Mouse (Mus musculus): ENCODE results near the gene Rpl34. TPM values are rescaled to one million over a fixed set of nuclear protein-coding genes. Genes with fewer than 3 reads are reported as not detected.
A peak's percentile ranks its signal among the peaks of the same experiment; 100 is the strongest.

Rpl34 gene
- polyA plus RNA-seq (2014; fragmentation: Nextera tagmentation; extraction: Ambion mirVana): 619 and 916 TPM in 2 replicates

GRCm38 (mm10) chr3:130730189-130730653, at the start of gene Rpl34:
TSS of gene Rpl34 (minus strand) at chr3:130730398.
- peak within 1 kb of the TSS; percentile 97 for H3K4me3 ChIP-seq (ENCODE audit: low read depth, low read length)
- H3K9ac ChIP-seq (ENCODE audit: low read length): peak within 1 kb of the TSS; percentile 96
- H3K27me3 ChIP-seq (replicated peaks; ENCODE audit: control insufficient read depth, insufficient read depth, low read length): no peaks in the 10 kb centered on the region
- WGBS: under 1% methylated on average over 45 of the region's 45 CpGs
- H3K27ac ChIP-seq (ENCODE audit: low read depth, low read length): peak within 1 kb of the TSS; percentile 91
- H3K9me3 ChIP-seq (replicated peaks; ENCODE audit: control insufficient read depth, low read length): no peaks in the 10 kb centered on the region
- peaks cover 5% of the 10 kb centered on the region; the same call in 1 of the 2 replicates for H3K4me1 ChIP-seq (ENCODE audit: control insufficient read depth, insufficient read depth, low read length)
- peaks cover 36% of the 10 kb centered on the region for H3K36me3 ChIP-seq (ENCODE audit: control insufficient read depth, insufficient read depth, low read length)
- peak; percentile 99 for ATAC-seq
- peak within 1 kb of the TSS; percentile 64 for H3K4me2 ChIP-seq (ENCODE audit: low read length)
- DNase-seq (ENCODE audit: low spot score): peak; percentile 99

- no peaks in the 10 kb centered on the region for H3K36me3 ChIP-seq (ENCODE audit: control insufficient read depth, insufficient read depth, low read length)
- no peak overlapping the region for H3K27ac ChIP-seq (ENCODE audit: low read depth, low read length)
- no peaks in the 10 kb centered on the region for H3K4me1 ChIP-seq (ENCODE audit: control insufficient read depth, insufficient read depth, low read length)
- WGBS: 88% methylated on average over 3 of the region's 3 CpGs
- no peak overlapping the region for H3K9ac ChIP-seq (ENCODE audit: low read length)
- no peaks in the 10 kb centered on the region for H3K27me3 ChIP-seq (replicated peaks; ENCODE audit: control insufficient read depth, insufficient read depth, low read length)
- no peaks in the 10 kb centered on the region for H3K9me3 ChIP-seq (replicated peaks; ENCODE audit: control insufficient read depth, low read length)
- H3K4me3 ChIP-seq (ENCODE audit: low read depth, low read length): no peak overlapping the region
- ATAC-seq (no peak), DNase-seq (ENCODE audit: low spot score) (no peak)
- no peak overlapping the region for H3K4me2 ChIP-seq (ENCODE audit: low read length)
These were observed 38.0 kb upstream of the Rpl34 start for GRCm38 (mm10) chr3:130768172-130768571.

- Histone ChIP-seq H3K4me2 (ENCODE audit: low read length) (no peak overlapping the region), H3K27ac (ENCODE audit: low read depth, low read length) (no peak overlapping the region), H3K4me3 (ENCODE audit: low read depth, low read length) (no peak overlapping the region), H3K27me3 (replicated peaks; ENCODE audit: control insufficient read depth, insufficient read depth, low read length) (no peaks in the 10 kb centered on the region), H3K9me3 (replicated peaks; ENCODE audit: control insufficient read depth, low read length) (no peaks in the 10 kb centered on the region), H3K9ac (ENCODE audit: low read length) (no peak overlapping the region), H3K4me1 (ENCODE audit: control insufficient read depth, insufficient read depth, low read length) (no peaks in the 10 kb centered on the region), H3K36me3 (ENCODE audit: control insufficient read depth, insufficient read depth, low read length) (no peaks in the 10 kb centered on the region)
- 88% methylated on average over 5 of the region's 5 CpGs for WGBS
- DNase-seq (ENCODE audit: low spot score) (no peak), ATAC-seq (no peak)
These were observed 33.9 kb upstream of the Rpl34 start for GRCm38 (mm10) chr3:130764091-130764490.

- DNase-seq (ENCODE audit: low spot score) (peak; percentile 74), ATAC-seq (no peak)
- Histone ChIP-seq H3K27me3 (replicated peaks; ENCODE audit: control insufficient read depth, insufficient read depth, low read length) (no peaks in the 10 kb centered on the region), H3K4me3 (ENCODE audit: low read depth, low read length) (no peak overlapping the region), H3K36me3 (ENCODE audit: control insufficient read depth, insufficient read depth, low read length) (no peaks in the 10 kb centered on the region), H3K4me2 (ENCODE audit: low read length) (no peak overlapping the region), H3K9me3 (replicated peaks; ENCODE audit: control insufficient read depth, low read length) (no peaks in the 10 kb centered on the region), H3K9ac (ENCODE audit: low read length) (no peak overlapping the region), H3K27ac (ENCODE audit: low read depth, low read length) (no peak overlapping the region), H3K4me1 (ENCODE audit: control insufficient read depth, insufficient read depth, low read length) (peaks cover 18% of the 10 kb centered on the region)
- WGBS: 61% methylated on average over 24 of the region's 24 CpGs
These were observed 30.7 kb upstream of the Rpl34 start for GRCm38 (mm10) chr3:130760711-130761435.

- Histone ChIP-seq H3K4me3 (ENCODE audit: low read depth, low read length) (no peak overlapping the region; the same call in 1 of the 2 replicates), H3K27me3 (replicated peaks; ENCODE audit: control insufficient read depth, insufficient read depth, low read length) (no peaks in the 10 kb centered on the region), H3K9ac (ENCODE audit: low read length) (peak overlapping the region; percentile 3; the same call in 1 of the 2 replicates), H3K36me3 (ENCODE audit: control insufficient read depth, insufficient read depth, low read length) (no peaks in the 10 kb centered on the region), H3K4me2 (ENCODE audit: low read length) (peak overlapping the region; percentile 43), H3K4me1 (ENCODE audit: control insufficient read depth, insufficient read depth, low read length) (peaks cover 18% of the 10 kb centered on the region), H3K27ac (ENCODE audit: low read depth, low read length) (no peak overlapping the region; the same call in 1 of the 2 replicates), H3K9me3 (replicated peaks; ENCODE audit: control insufficient read depth, low read length) (no peaks in the 10 kb centered on the region)
- peak; percentile 86 for DNase-seq (ENCODE audit: low spot score)
- WGBS: 4% methylated on average over 15 of the region's 15 CpGs
- peak; percentile 77 for ATAC-seq
These were observed 28.1 kb upstream of the Rpl34 start for GRCm38 (mm10) chr3:130758157-130758841.

GRCm38 (mm10) chr3:130757117-130757852, 27.1 kb upstream of the Rpl34 start:
- no peaks in the 10 kb centered on the region for H3K9me3 ChIP-seq (replicated peaks; ENCODE audit: control insufficient read depth, low read length)
- no peaks in the 10 kb centered on the region for H3K27me3 ChIP-seq (replicated peaks; ENCODE audit: control insufficient read depth, insufficient read depth, low read length)
- no peak overlapping the region for H3K4me3 ChIP-seq (ENCODE audit: low read depth, low read length)
- ATAC-seq: peak; percentile 36
- peak overlapping the region; percentile 43 for H3K4me2 ChIP-seq (ENCODE audit: low read length)
- no peak overlapping the region; the same call in 1 of the 2 replicates for H3K9ac ChIP-seq (ENCODE audit: low read length)
- DNase-seq (ENCODE audit: low spot score): peak; percentile 23
- no peaks in the 10 kb centered on the region for H3K36me3 ChIP-seq (ENCODE audit: control insufficient read depth, insufficient read depth, low read length)
- 36% methylated on average over 8 of the region's 8 CpGs for WGBS
- H3K4me1 ChIP-seq (ENCODE audit: control insufficient read depth, insufficient read depth, low read length): peaks cover 18% of the 10 kb centered on the region
- H3K27ac ChIP-seq (ENCODE audit: low read depth, low read length): no peak overlapping the region; the same call in 1 of the 2 replicates

- ATAC-seq (no peak), DNase-seq (ENCODE audit: low spot score) (no peak)
- Histone ChIP-seq H3K4me3 (ENCODE audit: low read depth, low read length) (no peak overlapping the region), H3K9me3 (replicated peaks; ENCODE audit: control insufficient read depth, low read length) (peaks cover 5% of the 10 kb centered on the region), H3K27ac (ENCODE audit: low read depth, low read length) (no peak overlapping the region), H3K36me3 (ENCODE audit: control insufficient read depth, insufficient read depth, low read length) (no peaks in the 10 kb centered on the region), H3K4me2 (ENCODE audit: low read length) (no peak overlapping the region), H3K9ac (ENCODE audit: low read length) (no peak overlapping the region), H3K27me3 (replicated peaks; ENCODE audit: control insufficient read depth, insufficient read depth, low read length) (no peaks in the 10 kb centered on the region), H3K4me1 (ENCODE audit: control insufficient read depth, insufficient read depth, low read length) (peaks cover 16% of the 10 kb centered on the region)
- 92% methylated on average over 3 of the region's 3 CpGs for WGBS
These were observed 19.0 kb upstream of the Rpl34 start for GRCm38 (mm10) chr3:130749206-130749605.

- no peaks in the 10 kb centered on the region for H3K27me3 ChIP-seq (replicated peaks; ENCODE audit: control insufficient read depth, insufficient read depth, low read length)
- no peak overlapping the region; the same call in 1 of the 2 replicates for H3K9ac ChIP-seq (ENCODE audit: low read length)
- H3K4me3 ChIP-seq (ENCODE audit: low read depth, low read length): no peak overlapping the region
- H3K27ac ChIP-seq (ENCODE audit: low read depth, low read length): no peak overlapping the region; the same call in 1 of the 2 replicates
- H3K36me3 ChIP-seq (ENCODE audit: control insufficient read depth, insufficient read depth, low read length): no peaks in the 10 kb centered on the region
- peaks cover 16% of the 10 kb centered on the region for H3K4me1 ChIP-seq (ENCODE audit: control insufficient read depth, insufficient read depth, low read length)
- no peak overlapping the region for H3K4me2 ChIP-seq (ENCODE audit: low read length)
- DNase-seq (ENCODE audit: low spot score): peak; percentile 40
- peaks cover 5% of the 10 kb centered on the region for H3K9me3 ChIP-seq (replicated peaks; ENCODE audit: control insufficient read depth, low read length)
- WGBS: 4% methylated on average over 10 of the region's 10 CpGs
- ATAC-seq: peak; percentile 50; the same call in 1 of the 2 replicates
These were observed 16.7 kb upstream of the Rpl34 start for GRCm38 (mm10) chr3:130746673-130747619.
